Mouse (Mus musculus) erythroid progenitor cell, adult 5-6 weeks (primary cell): ENCODE results near the gene Rgmb. TPM values are rescaled to one million over a fixed set of nuclear protein-coding genes. Genes with fewer than 3 reads are reported as not detected.

Experiments
- ATAC-seq: replicated peaks from 2 replicates; pipeline ENCODE4 v1.8.0; 2016; ENCODE audit warnings: moderate number of reproducible peaks, mild to moderate bottlenecking, moderate TSS enrichment, inconsistent platforms; ENCODE audit not compliant: poor library complexity, low FRiP score, severe bottlenecking
- total RNA-seq, 2 experiments: library from RNA; stranded (forward) in 1 of 2; stranded (reverse) in 1 of 2; fragments of 150-400 nt in 1 of 2; fragments of 186-747, 209-891 nt in 1 of 2; gene quantifications; 2 replicates each; pipeline versions ENCODE4 v1.2.3 to v1.2.4; 2015 to 2017; ENCODE audit warnings: low replicate concordance in 2 of 2

Rgmb gene
- total RNA-seq, 2 experiments from 2014 or later = not detected

DNA sequence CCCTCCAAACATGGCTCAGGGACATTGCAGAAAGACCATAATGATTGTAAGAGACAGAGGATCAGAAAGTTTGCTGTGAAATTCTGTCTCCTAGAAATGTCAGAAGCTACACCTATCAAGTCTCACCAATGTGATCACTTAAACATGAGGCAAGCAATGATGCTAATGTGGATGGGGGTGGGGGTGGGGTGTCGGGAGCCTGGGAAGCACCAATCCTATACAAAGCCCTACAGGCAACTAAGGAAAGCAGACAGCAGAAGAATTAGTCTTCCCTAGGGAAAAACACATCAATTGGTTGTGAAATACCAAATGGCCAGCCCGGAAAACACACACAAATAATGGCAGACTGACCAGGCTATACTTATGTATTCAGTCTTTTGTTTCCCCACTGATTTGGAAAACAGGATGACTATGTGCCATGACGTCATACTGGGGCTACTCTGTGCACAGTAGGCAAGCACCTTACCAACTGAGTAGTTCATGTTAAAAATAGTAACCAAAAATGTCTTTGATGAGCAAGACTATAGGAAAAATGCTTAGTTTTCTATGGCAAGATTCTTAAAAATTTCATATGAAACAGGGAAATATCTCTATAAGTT lies 31.5 kb downstream of the Rgmb start:
- ATAC-seq = no peak

DNA sequence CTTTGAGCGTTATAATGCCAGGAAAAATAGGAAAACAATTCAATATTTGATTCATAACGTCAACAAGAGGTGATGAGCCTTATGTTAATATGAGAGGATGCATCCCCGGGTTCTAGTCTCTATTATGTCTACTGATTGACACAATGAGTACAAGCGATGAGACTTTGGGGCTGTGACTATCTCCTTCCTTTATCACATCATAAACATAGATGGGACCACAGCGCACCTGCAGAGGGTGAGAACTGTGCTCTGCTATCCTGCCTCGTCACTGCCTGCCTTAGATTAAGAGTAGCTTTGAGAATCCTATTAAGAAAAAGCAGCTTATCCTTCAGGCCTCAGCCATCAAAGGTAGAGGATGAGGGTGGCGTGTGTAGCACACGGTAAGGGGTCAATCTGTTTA lies 40.1 kb downstream of the Rgmb start:
- no peak for ATAC-seq

DNA sequence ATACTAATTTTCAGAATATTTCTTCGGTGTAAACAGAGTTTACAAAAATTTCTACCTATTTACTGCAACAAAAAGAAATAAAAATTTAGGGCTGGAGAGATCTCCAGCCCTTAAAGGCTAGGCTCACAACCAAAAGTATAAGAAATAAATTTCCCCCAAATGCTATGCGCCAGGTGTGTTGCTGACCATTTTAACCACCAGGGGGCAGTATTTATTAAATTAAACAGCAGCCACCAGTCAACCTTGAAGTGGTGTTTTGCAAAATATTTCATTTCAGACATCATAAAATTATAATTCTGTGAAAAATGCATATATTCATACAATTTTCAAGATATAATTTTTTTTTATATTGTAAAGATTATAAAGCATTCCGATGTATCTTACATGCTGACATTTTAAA lies 43.8 kb downstream of the Rgmb start:
- ATAC-seq = no peak

DNA sequence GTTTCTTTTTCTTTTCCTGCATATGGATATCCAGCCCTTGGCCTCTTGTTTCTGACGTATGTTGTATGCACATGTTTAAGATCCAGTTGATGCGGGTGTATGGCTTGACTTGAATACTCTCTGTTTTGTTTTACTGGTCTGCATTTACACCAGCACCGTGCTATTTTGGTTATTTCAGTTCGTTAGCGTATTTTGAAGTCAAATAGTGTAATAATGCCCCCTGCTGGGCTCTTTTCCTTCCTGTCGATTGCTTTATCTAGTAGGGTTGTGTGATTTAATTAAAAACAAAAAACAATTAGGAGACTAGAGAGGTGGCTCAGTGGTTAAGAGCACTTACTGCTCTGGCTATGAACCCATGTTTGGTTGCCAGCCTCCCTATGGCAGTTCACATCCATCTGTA lies 52.9 kb downstream of the Rgmb start:
- no peak for ATAC-seq

DNA sequence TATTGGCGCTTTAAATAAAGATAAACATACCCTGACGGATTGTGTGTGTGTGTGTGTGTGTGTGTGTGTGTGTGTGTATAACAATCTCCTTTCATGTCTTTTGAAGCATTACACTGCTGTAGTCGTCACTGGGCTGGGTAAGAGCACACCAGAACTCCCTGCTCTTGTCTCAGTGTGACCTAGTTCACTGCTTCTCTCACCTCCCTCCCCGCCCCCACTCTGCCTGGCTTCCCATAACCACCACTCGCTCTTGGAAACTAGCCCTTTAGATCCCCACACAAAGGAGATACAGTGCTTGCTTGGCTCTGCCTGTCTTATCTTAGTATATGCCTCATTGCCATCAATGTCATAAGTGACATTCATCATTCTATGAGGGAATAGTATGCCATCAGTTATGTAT lies 54.5 kb downstream of the Rgmb start:
- ATAC-seq = no peak

DNA sequence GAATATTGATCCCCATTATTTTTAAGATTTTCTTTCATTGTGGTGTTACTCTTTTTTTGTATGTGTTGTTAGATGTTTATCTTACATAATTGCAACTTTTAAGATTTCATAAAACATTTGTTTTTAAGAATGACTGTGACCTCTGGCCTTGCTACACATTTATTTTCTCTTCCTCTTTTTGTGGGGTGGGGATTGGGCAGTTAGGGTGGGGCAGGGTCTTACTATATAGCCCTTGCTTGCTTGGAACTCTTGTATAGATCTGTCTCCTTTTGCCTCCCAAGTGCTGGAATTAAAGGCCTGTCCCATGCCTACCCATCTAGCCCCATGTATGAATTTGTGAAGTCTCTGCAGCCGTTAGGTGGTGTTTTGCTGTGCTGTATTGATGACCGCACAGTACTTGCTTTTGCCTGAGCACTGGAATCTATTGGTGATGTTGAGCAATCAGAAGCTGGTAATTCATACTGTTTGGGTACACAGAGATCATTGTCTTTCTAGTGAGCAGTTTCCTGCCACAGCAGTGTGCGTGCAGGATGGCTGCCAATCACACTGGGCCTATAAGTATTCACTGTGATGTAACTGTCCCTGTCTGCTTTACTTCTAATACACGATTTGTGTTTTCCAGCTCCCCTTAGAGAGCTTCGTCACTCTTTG lies 56.1 kb downstream of the Rgmb start:
- no peak for ATAC-seq

DNA sequence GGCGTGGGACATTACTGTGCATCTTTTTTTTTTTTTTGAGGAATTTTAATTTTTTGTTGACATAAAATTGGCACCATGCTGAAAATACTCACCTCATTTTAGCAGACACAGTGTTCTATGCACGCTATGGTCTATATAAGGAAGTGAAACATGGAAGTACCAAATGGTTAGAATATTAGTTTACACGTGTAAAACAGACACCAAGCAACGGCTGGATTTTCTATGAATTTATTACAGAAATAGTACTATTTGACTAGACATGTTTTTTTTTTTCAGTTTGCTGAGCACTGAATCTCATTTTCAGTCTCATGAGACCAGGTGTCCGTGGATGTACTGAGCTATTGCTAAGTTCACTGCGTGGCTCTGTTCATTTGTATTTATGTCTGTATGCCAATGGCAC lies 56.9 kb downstream of the Rgmb start:
- ATAC-seq = no peak

DNA sequence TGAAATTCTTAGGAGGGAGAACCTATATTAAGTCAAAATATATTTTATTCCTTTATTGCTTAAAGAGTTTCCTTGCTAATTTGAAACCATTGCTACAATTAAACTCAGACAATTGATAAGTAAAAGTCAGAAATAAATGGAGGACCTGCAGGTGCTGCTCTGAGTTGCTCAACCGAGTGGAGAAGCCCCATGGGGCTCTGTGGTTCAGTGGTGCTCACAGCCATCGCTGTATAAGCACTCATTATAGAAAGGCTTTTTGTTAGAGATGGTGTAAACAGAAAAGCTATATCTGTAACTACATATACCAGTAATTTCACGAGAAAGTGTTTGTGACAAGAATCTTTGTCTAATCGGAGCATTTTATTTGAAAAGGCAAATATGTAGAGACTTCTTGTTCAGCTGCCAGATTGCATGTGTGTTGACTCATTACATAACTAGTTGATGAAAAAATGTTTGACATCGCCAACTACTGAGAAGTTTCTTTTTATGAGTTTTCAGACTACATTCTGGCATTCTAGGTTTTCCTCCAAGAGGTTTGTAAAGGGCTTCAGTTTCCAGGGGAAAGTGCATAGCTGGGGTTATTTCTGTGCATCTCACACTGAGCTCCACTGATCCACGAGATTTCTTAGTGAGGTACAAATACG lies 61.6 kb downstream of the Rgmb start:
- ATAC-seq = no peak

DNA sequence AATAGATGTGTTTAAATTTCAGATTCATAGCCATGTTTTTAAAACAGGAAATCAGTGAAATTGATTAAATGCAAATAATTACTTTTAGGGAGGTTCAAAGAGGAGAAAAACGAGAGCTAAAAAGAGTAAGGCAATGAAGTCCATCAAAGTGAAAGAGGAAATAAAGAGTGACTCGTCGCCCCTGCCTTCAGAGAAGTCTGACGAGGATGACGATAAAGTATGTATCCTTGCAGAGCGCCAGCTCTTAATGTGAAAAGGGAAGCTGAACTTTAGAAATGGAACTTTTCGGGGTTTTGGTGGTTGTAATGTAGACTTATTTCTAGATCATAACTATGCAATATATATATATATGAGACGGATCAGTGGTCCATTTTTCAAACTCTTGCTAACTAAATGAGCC lies 69.6 kb downstream of the Rgmb start:
- no peak for ATAC-seq

Other genes with a start within 250 kb of the Rgmb start
- 37.7 and 50.8 TPM in 2 replicates for gene Chd1, start 126.1 kb downstream of the Rgmb start, total RNA-seq (2015; ENCODE audit: low replicate concordance)
- gene Chd1, start 126.1 kb downstream of the Rgmb start, total RNA-seq (2017; ENCODE audit: low replicate concordance) = 57.9 and 63.3 TPM in 2 replicates